In the genomic region with DNA sequence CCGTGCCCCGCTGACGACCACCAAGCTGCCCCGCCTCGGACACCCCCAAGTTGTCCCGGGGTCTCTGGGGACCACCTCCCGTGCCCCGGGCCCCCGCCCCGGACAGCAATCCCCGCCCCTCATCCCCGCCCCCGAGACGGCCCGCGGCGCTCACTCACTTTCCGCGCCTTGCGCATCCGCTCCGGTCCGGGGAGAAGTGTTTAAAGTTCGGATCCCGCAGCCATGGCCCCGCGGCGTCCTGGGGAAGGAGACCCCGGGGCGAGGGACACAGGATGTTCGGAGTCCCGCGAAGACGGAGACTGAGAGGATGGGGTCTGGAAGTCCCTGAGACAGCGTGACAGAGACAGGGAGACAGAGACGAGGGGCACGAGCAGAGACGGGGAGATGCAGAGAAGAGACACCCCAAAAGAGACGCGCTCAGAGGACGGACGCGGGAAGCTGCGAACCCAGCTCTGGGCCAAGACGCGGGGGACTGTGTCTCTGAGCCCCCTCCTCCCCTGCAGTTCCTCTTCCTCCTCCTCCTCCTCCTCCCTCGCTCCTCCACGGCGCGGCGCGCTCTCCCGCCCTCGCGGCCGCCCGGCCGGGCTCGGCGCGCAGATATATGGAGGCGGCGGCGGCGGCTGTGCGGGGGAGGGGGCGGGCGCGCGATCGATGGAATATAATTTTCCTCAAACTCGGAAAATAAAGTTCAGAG, we compare ENCODE assay signal across 10 mouse cellular contexts. TPM values are rescaled to one million over a fixed set of nuclear protein-coding genes. Genes with fewer than 3 reads are reported as not detected.
DNase-seq lines count a peak whose midpoint lies in the region; ATAC-seq lines count a peak whose summit lies in the region.
"Had no signal": no experiment of that assay in that cellular context is flagged by ENCODE, and none has a peak within 500 bp of the region (broad histone marks: within the 10 kb centered on the region; RNA-seq: fewer than 3 reads in every experiment).

Gene Gm4881, minus strand, starts transcription at position 238 of the 694 bp plus-strand sequence.

- peaks cover 86% of the 10 kb centered on the region for H3K27me3 ChIP-seq in kidney, embryonic 14.5 days (ENCODE audit: control insufficient read depth, insufficient read depth, low read length)
- peaks cover 93% of the 10 kb centered on the region for H3K27me3 ChIP-seq in hindbrain, embryonic 14.5 days (ENCODE audit: control insufficient read depth, insufficient read depth, low read length)
- peaks cover 79% of the 10 kb centered on the region for H3K27me3 ChIP-seq in midbrain, embryonic 14.5 days (ENCODE audit: control insufficient read depth, insufficient read depth, low read length)

- DNase-seq in kidney, adult 9 months = no peak
- peak; percentile 30 for DNase-seq in ZHBTc4 (ENCODE audit: low read depth, low spot score)
- DNase-seq in hindbrain, embryonic 14.5 days (ENCODE audit: low spot score) = no peak
- peak; percentile 47 for DNase-seq in midbrain, embryonic 14.5 days
- DNase-seq in ovary, adult 18-20 months (ENCODE audit: low spot score) = no peak
- no peak for DNase-seq in cerebellum, adult 9-10 months
- DNase-seq in kidney, postnatal 25 days = no peak

- peak within 1 kb of the TSS; percentile 25 for H3K4me3 ChIP-seq in kidney, embryonic 14.5 days (ENCODE audit: low read length)
- peak within 1 kb of the TSS; percentile 33 for H3K4me3 ChIP-seq in hindbrain, embryonic 14.5 days (replicated peaks; ENCODE audit: low read length)
- peak within 1 kb of the TSS; percentile 32 for H3K4me3 ChIP-seq in midbrain, embryonic 14.5 days (replicated peaks; ENCODE audit: low read depth, low read length)
- H3K4me3 ChIP-seq: erythroblast, embryonic 14.5 days had no signal

- H3K4me1 ChIP-seq in kidney, embryonic 14.5 days (ENCODE audit: control insufficient read depth, insufficient read depth, low read length) = peaks cover 3% of the 10 kb centered on the region; the same call in 1 of the 2 replicates
- no peaks in the 10 kb centered on the region; the same call in 1 of the 2 replicates for H3K4me1 ChIP-seq in hindbrain, embryonic 14.5 days (replicated peaks; ENCODE audit: control insufficient read depth, insufficient read depth, low read length)
- H3K4me1 ChIP-seq in midbrain, embryonic 14.5 days (ENCODE audit: control insufficient read depth, insufficient read depth, low read length) = peaks cover 17% of the 10 kb centered on the region; the same call in 1 of the 2 replicates

- peak within 1 kb of the TSS; percentile 53 for H3K4me2 ChIP-seq in kidney, embryonic 14.5 days (replicated peaks; ENCODE audit: low read depth, low read length)
- H3K4me2 ChIP-seq in hindbrain, embryonic 14.5 days (replicated peaks) = peak within 1 kb of the TSS; percentile 62
- H3K4me2 ChIP-seq in midbrain, embryonic 14.5 days (ENCODE audit: low read length) = peak within 1 kb of the TSS; percentile 58

- H3K36me3 ChIP-seq in kidney, embryonic 14.5 days (ENCODE audit: control insufficient read depth, insufficient read depth, low read length) = no peaks in the 10 kb centered on the region
- H3K36me3 ChIP-seq in hindbrain, embryonic 14.5 days (replicated peaks; ENCODE audit: control insufficient read depth, insufficient read depth) = no peaks in the 10 kb centered on the region
- no peaks in the 10 kb centered on the region for H3K36me3 ChIP-seq in midbrain, embryonic 14.5 days (ENCODE audit: control insufficient read depth, insufficient read depth, low read length)

- WGBS in kidney, embryonic 14.5 days = under 1% methylated on average over 64 of the region's 72 CpGs
- WGBS in hindbrain, embryonic 14.5 days = under 1% methylated on average over 64 of the region's 72 CpGs
- WGBS in midbrain, embryonic 14.5 days = under 1% methylated on average over 66 of the region's 72 CpGs

- no peak for ATAC-seq in kidney, embryonic 14.5 days (ENCODE audit: low FRiP score, low TSS enrichment)
- no peak for ATAC-seq in hindbrain, embryonic 14.5 days (ENCODE audit: low FRiP score)
- no peak for ATAC-seq in midbrain, embryonic 14.5 days (ENCODE audit: low FRiP score, low TSS enrichment)

- no peaks in the 10 kb centered on the region for H3K9me3 ChIP-seq in kidney, embryonic 14.5 days (ENCODE audit: control insufficient read depth, low read length)
- H3K9me3 ChIP-seq in hindbrain, embryonic 14.5 days (ENCODE audit: control insufficient read depth, low read length) = no peaks in the 10 kb centered on the region
- H3K9me3 ChIP-seq in midbrain, embryonic 14.5 days (ENCODE audit: control insufficient read depth, low read length) = no peaks in the 10 kb centered on the region

- H3K27ac ChIP-seq in kidney, embryonic 14.5 days (ENCODE audit: low read depth, low read length) = no peak within 1 kb of the TSS
- H3K27ac ChIP-seq in hindbrain, embryonic 14.5 days = no peak within 1 kb of the TSS
- no peak within 1 kb of the TSS for H3K27ac ChIP-seq in midbrain, embryonic 14.5 days (replicated peaks; ENCODE audit: low read depth, low read length)

- H3K9ac ChIP-seq in kidney, embryonic 14.5 days (ENCODE audit: low read depth, low read length) = peak within 1 kb of the TSS; percentile 25; the same call in 1 of the 2 replicates
- peak within 1 kb of the TSS; percentile 36; the same call in 1 of the 2 replicates for H3K9ac ChIP-seq in hindbrain, embryonic 14.5 days
- H3K9ac ChIP-seq in midbrain, embryonic 14.5 days (replicated peaks; ENCODE audit: low read length) = peak within 1 kb of the TSS; percentile 34; the same call in 1 of the 2 replicates

RNA-seq across cellular contexts. Expression of gene Gm4881, which starts in this region (rescaled TPM):
- not detected in 2 replicates for polyA plus RNA-seq in kidney, embryonic 14.5 days (2014; fragmentation: Nextera tagmentation; extraction: Ambion mirVana)
- 5.9 and 6.6 TPM in 2 replicates for polyA plus RNA-seq in hindbrain, embryonic 14.5 days (2014; fragmentation: Nextera tagmentation; extraction: Ambion mirVana)
- 5.0 and 6.1 TPM in 2 replicates for polyA plus RNA-seq in midbrain, embryonic 14.5 days (2014; fragmentation: Nextera tagmentation; extraction: Ambion mirVana)
- polyA plus RNA-seq: erythroblast, embryonic 14.5 days; liver, adult 2 months had no signal

Comparison
In these comparisons a context has a peak if more than half of its experiments do, and no peak if none do; other contexts are left out.
1. DNase-seq: peak in ZHBTc4 (single experiment) and midbrain, embryonic 14.5 days (single experiment); none in kidney, adult 9 months (single experiment), hindbrain, embryonic 14.5 days (single experiment), ovary, adult 18-20 months (single experiment), cerebellum, adult 9-10 months (single experiment) and kidney, postnatal 25 days (0 of 2).
2. Peak in every context shown above with its lines, with median percentiles within 50 percentile points of each other: H3K4me2 ChIP-seq, H3K4me3 ChIP-seq and H3K9ac ChIP-seq.